Mouse (Mus musculus): Measurements from ENCODE around the gene Adgrl1.

Gene Adgrl1

DNA sequence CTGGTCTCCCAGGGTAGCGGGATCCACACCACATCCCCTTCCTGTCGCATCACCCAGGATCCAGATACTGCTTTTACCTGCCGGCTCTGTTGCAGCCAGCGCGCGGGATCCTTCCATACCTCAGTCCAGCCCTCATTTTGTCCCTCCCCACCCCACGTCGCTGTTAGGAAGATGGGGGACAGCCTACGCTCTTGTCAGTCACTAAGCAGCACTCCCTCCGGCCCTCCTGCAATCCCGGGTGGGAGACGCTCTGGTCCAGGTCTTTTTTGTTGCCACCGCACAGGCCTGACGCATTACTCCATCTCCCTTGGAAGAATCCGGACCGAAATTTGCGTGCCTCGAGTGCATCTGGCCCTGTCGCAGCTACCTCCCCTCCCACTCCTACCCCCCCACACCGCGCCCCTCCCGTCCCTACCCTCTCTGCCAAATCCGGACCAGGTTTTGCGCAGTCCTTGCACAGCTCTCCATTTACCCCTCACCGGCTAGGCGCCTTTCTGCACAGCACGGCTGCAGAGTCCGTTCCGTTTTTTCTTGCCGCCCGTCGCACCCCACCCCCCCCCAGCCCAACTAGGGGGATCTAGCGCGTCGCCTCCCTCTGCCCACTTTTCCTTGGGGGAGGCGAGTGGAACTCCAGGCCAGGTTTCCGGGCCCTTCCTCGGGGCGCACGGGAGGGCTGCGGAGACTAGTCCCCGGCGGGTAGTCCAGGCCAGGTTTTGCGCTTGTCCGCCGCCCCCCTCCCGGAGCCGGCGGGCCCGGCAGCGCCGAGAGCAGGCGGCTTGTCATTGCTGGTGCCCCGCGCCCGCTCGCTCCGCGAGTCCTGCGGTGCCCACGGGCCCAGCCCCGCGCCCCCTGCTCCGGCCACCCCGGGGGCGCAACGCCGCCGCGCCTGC is at the start of gene Adgrl1:
Gene Adgrl1, plus strand, starts transcription at position 743 of the 890 bp plus-strand sequence.
- peak; percentile 80 for DNase-seq (ENCODE audit: low spot score)

DNA sequence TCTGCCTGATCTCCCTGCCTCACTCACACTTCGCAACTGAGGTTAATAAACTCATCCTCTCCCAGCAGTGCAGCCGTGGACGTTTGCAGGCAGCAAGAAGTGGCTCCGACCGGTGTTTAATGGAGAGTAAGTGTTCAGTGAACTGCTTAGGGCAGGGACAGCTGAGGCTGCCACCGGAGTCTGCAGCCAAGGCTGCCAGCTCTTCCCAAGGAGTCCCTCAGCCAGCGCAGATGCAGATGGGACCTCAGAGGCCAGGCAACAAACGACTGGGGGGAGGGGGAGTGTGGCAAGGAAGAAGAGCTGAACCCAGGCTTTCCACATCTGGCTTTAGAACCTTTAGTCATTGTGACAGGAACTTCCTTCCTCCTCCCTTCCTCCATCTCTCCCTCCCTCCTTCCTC is 47.6 kb upstream of the Adgrl1 start:
- DNase-seq (ENCODE audit: low spot score) = no peak

DNA sequence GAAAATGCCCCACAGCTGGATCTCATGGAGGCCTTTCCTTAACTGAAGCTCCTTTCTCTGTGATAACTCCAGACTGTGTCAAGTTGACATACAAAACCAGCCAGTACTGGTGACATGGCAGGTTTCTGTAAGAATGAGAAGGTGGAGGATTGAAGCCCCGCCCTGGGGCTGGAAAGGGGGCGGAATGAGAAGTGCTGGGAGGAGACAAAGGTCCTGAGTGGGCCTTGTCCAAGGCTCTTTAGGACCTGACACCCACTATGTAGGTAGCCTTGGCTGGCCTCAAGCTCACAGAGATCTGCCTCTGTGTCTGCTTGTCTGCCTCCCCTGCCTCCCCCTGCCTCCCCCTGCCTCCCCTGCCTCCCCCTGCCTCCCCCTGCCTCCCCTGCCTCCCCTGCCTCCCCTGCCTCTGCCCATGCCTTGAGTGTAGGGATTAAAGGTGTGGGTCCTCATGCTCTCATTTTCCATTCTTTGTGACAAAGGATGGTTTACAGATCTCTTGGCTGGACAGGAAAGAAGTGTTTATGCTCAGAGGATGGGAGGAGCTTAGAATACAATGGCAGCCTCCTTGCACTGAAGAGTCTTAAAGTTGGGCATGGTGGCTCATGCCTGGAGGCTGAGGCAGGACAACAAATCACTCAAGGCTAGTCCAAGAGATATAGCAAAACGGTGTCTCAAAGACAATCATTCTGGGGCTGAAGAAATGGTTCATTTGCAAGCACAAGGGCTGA is 46.4 kb upstream of the Adgrl1 start:
- DNase-seq (ENCODE audit: low spot score) = no peak

DNA sequence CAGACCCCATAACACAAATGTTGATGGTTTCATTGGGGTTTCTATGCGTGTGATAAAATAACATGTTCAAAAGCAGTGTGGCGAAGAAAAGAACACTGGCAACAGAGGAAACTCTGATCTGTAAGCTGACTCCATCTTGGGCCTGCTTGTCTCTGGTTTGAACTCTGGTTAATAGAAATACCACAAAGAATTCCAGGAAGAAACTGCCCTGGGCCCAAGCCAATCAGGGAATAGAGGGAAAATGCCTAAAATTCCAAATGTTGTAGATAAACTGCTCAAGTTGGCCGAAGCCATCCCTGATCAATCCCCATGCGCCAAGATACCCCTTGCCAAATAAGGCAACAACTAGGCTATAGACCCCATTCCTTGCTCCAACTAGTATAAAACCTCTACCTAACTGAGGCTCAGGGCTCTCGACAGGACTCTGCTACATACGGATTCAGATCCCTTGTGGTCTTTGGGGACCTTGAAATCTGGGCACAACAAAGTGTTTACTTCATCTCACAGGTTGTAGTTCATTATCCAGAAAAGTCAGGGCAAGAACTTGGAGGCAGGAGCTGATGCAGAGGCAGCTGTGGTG is 43.3 kb upstream of the Adgrl1 start:
- no peak for DNase-seq (ENCODE audit: low spot score)

DNA sequence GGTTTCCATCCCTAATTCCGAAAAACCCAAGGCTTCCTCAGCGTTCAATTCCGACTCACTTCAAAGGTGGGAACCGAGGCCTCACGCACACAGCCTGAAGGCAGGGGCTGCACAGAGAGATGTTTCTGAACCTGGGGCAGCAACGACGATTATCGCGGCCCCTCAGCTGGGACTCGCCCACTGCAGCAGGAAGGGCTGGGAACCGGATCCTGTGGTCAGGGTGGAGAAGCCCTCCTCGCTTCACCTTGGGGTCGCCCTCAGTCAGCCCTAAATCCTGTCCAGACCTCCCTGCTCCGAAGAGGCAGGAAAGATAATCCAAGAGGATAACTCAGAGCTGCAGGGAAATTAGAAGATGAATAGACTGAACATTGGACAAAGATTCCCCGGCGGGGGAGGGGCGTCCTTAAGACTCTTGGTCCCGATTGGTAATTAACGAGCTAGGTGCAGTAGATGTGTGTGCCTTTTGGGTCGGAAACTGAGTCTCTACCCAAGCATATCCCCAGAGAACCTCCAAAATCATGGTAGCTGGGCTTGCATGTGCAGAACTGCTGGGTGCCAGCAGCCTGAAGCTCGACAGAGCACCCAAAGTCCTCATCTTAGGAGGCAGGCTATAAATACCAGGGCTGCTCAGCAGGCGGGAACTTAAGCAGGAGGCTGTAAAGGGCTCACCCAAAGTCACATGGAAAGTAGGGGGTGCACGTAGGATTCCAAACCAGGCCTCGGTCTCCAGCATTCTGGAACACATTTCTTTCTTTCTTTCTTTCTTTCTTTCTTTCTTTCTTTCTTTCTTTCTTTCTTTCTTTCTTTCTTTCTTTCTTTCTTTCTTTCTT is 37.3 kb upstream of the Adgrl1 start:
- no peak for DNase-seq (ENCODE audit: low spot score)

DNA sequence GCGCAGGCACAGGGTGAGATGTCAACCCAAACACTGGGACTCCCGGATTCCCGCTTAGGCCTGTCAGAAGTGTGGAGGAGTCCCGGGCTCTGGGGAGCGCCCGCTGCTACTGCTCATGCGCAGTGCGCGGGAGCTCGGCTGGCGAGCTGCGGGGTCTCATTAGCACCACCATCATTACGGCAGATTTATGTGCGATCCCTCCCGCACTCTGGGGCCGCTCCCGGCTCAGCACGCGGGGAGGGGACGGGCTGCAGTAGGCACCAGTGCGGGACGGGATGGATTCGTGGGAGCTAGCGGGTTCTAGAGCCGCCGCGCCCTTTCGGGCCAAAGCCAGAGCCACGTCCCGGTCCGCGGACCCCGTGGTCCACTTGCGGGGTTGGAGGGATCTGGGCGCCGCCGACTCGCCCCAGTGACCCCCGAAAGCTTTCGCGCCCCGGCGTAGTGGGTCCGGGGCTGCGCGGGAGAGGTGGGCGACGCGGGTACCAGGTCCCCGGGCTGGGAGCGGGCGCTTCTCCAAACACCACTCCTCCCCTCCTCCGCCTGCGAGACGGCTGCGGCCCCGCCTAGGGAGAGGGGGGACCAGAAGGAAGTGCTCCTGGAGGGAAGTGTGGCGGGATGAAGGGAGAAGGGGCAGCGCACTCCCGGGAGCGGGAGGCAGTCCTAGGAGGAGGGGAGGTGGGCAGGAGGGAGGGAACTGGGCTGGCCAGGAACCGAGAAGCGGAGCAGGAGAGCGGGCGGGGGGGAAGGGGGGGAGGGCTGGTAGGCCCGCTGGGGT is 24.8 kb upstream of the Adgrl1 start:
- DNase-seq (ENCODE audit: low spot score) = peak; percentile 31

DNA sequence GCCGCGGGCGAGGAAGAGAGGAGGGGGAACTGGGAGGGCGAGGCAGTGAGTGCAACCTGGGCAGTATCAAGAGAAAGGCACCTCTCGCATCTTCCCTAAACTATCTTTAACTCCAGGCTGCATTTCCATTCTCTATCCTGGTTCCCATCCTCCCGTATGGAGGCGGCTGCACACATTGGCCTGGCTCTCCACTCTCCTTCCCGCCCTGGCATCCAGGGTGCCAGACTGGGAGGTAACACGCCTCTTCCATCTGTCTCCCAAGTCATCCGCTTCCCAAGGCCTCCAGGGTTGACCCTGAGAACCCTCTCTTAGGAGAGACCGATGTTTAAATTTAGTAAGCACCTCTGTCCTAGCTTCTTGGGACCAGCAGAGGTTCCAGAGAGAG is 24.3 kb upstream of the Adgrl1 start:
- DNase-seq (ENCODE audit: low spot score) = no peak

DNA sequence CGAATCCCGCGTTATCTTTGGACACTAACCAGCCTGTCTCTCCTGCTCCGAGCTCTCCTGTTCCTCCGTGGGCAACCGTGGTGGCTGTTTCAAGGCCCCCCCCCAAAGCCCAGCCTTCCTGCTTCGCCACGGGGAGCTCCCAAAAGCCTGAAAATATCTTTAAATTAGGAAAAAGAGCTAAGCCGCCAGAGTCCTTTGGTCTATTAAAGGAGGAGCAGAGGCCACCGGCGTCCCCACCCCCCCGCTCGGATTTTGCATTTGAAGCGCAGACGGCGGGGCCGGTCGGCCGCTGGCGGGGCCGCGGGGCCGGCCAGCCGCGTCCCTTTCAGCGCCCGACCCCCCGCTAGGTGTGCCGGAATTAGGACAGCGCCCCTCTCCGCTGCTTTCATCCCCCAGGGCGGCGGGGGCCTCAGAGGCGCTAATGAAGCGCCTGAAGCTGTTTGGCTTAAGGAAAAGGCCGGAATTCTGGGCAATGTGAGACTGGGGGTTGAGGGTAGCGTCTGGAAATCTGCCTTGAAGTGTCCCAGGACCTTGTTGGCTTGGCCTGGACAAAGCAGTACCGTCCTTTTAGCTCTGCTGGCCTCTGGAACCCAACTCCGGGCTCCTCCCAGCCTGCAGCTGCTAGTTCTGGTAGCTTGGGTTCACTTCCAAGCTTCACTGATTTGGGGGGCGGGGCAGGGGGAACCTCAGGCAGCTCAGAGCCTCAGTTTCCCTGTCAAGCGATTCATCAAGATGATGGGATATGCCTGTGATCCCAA is 23.6 kb upstream of the Adgrl1 start:
- DNase-seq (ENCODE audit: low spot score) = no peak

DNA sequence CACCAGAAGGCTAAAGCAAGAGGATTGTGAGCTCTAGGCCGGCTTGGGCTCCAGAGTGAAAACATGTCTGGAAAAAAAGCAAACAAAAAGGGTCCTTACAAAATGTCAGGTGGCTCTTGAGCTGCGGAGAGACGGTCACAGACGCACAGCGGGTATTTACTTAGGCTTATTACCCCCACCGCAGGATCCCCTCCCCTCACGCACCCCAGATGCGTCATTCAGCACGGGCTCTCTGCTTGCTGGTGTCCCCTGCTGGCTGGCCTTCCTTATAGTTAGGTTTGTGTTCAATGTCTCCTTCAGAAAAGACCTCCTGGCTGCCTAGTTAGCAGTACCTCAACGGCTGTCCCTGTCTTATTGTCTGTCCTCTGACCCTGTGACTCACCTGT is 23.1 kb upstream of the Adgrl1 start:
- no peak for DNase-seq (ENCODE audit: low spot score)

DNA sequence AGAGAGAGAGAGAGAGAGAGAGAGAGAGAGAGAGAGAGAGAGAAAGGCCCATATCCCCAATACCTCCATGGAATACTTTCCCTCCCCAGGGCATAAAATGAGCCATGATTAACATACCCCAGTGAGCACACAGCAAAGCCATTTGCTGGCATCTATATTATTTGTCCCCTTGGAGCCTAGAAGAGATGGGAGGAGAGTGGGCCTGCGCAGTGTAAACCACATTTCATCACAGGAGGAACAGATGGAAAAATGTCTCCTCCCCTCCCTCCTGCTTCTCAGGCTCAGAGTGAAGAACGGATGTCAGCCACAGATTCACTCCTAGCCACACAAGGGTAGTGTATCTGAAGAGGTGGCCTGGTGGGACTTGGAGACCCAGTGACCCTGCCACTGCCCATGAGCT is 11.5 kb upstream of the Adgrl1 start:
- DNase-seq (ENCODE audit: low spot score) = no peak

DNA sequence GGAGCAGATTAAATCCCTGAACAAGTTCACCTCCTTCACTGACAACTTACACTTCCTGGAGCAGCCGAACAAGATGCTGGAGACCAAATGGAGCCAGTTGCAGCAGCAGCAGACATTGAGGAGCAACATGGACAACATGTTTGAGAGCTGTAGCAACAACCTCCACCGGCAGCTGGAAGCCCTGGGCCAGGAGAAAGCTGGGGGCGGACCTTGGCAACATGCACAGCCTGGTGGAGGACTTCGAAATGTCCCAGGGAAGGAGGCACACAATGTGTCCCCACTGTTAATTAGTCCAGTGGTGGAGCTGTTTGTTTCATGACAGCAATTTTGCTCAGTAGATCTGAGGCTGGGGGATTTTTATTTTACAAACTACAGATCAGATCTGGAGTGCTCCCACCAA is 7.8 kb upstream of the Adgrl1 start:
- no peak for DNase-seq (ENCODE audit: low spot score)

DNA sequence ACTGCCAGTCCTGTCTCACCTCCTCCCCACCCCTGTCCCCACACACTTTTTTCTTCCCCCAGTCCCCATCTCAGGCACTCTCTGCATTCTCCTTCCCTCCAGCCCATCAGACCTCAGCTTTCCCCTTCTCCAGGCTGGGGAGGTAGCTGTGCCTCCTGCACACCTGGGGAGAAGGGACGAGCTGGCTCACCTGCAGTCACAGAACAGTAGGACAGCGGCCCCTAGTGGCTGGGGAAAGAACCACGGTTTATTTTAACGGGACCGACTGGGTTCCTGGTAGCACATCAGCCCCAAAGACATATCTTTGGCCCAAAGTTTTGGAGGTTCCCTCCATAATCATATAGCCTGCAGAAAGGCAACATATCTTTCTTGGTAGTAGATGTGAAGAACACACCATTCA is 6.0 kb upstream of the Adgrl1 start:
- DNase-seq (ENCODE audit: low spot score) = peak; percentile 82

DNA sequence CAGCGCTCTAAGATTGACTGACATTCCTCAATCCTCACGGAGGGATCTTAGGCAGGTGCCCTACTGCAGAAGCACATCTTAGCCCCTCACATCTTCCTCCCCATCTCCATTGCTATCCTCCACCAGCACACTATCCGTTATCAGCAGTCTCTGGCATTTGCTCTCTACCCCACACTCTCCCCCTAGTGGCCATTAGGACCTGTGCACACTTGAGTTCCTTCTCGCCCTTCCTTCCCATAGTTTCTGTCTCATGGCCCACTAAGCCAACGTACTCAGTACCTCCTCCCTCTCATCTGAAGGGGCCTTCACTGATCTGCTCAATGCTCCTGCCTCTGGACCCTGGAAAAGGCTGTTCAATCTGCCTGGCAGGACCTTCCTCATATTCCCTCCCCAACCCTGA is 4.0 kb upstream of the Adgrl1 start:
- DNase-seq (ENCODE audit: low spot score) = no peak

DNA sequence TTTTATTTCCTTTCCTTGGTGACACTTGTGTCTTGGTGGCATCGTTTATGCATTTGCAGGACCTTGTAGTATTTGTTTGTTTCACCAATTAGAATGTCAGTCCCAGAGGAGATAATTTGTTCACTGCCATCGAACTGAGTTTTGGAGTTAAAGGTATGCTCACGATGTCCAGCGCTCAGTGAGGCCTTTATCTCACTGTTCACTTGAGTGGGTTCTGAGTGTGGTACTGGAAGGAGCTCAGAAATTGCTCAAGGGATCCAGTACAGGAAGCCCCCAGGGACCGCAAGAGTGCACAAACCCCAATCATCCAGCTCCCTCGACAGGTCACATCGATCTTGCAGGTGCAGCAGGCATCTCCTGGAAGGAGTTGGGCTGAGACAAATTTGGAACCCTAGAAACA is 3.4 kb upstream of the Adgrl1 start:
- no peak for DNase-seq (ENCODE audit: low spot score)

DNA sequence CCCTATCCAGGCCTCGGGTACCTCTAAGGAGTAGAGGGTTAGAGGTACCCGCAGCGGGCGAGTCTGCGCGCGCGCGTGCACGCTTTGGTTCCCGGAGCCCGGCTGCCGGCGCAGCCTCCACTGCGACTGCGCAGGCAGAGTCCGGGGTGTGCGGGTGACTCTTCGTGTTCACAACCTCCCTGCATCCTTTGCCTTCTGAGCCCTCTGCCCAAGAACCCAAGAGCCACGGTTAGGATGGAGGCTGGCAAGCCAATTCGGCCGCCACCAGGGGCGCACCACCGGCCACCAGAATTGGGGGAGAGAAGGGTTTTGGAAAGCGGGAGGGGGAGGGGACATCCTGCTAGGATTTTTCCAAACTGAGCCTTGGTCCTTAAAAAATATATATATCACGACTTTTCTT is 2.7 kb upstream of the Adgrl1 start:
- peak; percentile 32 for DNase-seq (ENCODE audit: low spot score)

DNA sequence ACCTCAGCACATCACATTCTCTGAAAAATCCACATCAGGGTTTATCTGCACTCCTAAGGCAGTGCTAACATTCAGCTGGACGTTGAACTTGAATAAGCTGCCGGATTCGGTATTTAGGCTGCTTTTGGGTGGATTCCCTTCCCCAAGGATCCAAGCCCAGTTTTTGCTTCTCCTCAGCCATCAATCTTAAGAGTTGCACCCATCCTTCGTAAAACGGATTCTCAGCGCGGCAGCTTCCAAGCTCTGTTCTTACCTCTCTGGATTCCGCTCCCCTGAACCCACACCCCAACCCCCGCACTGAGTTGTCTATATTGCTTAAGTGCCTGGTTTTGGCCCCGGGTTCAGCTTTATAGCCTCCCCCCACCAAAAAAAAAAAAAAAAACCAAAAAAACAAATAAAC is 1.4 kb upstream of the Adgrl1 start:
- no peak for DNase-seq (ENCODE audit: low spot score)

DNA sequence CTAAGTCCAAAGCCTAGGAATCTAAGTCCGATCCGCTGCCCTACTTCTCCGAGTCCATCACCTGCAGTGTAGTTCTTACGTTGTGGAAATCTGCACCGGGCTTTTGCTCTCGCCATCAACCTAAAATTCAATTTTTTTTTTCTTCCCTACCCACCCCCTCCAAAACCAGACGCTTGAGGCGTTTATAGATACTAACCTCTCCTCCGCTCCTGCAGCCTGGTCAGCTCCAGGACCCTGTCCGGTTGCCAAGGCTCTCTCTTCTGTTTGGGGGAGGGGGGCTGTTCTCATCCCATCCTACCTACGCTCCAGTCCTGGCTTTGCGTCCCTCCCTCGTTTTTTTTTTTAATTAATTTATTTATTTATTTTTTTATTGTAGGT is 931 bp upstream of the Adgrl1 start:
- peak; percentile 30 for DNase-seq (ENCODE audit: low spot score)

DNA sequence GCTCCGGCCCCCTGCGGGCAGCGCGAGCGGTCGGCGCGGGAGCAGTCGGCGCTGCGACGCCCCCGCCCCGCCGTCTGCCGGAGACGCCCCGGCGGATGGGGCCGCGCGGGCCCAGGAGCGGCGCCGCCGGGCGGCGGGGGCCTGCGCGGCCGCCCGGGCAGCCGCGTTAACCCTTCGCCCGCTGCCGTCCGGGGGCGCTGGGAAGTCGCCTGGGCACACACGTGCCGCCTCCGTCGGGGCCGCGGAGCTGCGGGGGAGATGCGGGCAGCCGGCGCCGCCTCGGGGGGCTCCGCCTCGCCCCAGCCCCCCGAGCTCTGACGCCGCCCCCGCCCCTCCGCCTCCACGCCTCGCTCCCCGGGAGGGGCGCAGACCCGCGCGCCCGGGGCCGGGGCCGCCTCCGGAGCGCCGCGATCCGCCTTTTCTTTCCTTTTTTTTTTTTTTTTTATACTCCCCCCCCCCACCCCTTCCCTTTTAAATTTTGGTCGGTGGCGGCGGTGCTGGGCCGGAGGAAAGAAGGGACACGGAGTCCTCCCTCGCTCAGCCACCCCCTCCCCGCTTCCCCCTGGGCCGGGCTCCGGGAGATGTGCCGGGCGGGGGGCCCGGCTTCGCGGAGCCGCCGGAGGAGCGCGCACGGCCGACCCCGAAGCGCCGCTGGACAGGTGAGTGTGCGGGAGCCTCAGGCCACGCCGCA is 506 bp downstream of the Adgrl1 start:
- no peak for DNase-seq (ENCODE audit: low spot score)

DNA sequence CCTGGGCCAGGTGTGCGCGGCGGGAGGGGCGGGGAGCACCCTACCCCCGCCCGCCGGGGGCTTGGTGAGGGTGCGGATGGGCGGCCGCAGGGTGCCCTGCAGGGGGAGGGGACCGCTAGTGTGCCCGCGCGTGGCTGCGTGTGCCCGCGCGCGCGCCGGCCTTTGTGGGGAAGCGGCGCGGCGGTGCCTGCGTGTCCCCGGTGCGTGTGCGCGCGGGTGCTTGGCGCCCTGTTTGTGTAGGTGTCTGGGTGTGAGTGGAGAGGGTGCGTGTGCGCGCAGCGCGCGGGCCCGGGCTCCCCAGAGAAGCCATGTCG is 1.0 kb downstream of the Adgrl1 start:
- no peak for DNase-seq (ENCODE audit: low spot score)
